Mouse (Mus musculus) kidney, embryonic 16.5 days (tissue): Measurements from ENCODE around the gene Ntpcr. TPM values are rescaled to one million over a fixed set of nuclear protein-coding genes. Genes with fewer than 3 reads are reported as not detected.

Experiments
- ATAC-seq: fragments of 200-750 bp; cut with Nextera tagmentation; 2 replicates; pipeline ENCODE4 v1.8.0; 2017; ENCODE audit warnings: moderate TSS enrichment; ENCODE audit not compliant: low FRiP score, low TSS enrichment
- H3K27ac ChIP-seq: fragments of 300-500 bp; sonication (generic); 2 replicates; pipeline ENCODE4 v1.5.1; 2014; ENCODE audit warnings: low read length
- H3K27me3 ChIP-seq: fragments of 300-500 bp; sonication (generic); 2 replicates; pipeline ENCODE4 v1.6.1; 2014; ENCODE audit warnings: low read length, control low read depth, mixed read lengths; ENCODE audit not compliant: insufficient read depth
- H3K36me3 ChIP-seq: fragments of 300-500 bp; sonication (generic); 2 replicates; pipeline ENCODE4 v1.6.1; 2014; ENCODE audit warnings: low read length, control low read depth, mixed read lengths; ENCODE audit not compliant: insufficient read depth
- H3K4me1 ChIP-seq: fragments of 300-500 bp; sonication (generic); 2 replicates; pipeline ENCODE4 v1.6.1; 2014; ENCODE audit warnings: low read length, control low read depth, mixed read lengths; ENCODE audit not compliant: insufficient read depth
- H3K4me2 ChIP-seq: fragments of 300-500 bp; sonication (generic); replicated peaks from 2 replicates; pipeline ENCODE4 v1.6.1; 2014; ENCODE audit warnings: low read depth, low read length
- H3K4me3 ChIP-seq: fragments of 300-500 bp; sonication (generic); 2 replicates; pipeline ENCODE4 v1.5.1; 2014; ENCODE audit warnings: mild to moderate bottlenecking, low read length
- H3K9ac ChIP-seq: fragments of 300-500 bp; sonication (generic); replicated peaks from 2 replicates; pipeline ENCODE4 v1.6.1; 2014; ENCODE audit warnings: low read length
- H3K9me3 ChIP-seq: fragments of 300-500 bp; sonication (generic); 2 replicates; pipeline ENCODE4 v1.6.1; 2016; ENCODE audit warnings: low read length, control low read depth
- WGBS: fragments of 180-500 bp; shearing (Covaris S2); extraction: QIAGEN DNeasy Blood & Tissue Kit; methylation state at CpG from one replicate; pipeline ENCODE4 v1.1.7; 2014; 5-methylcytosine and 5-hydroxymethylcytosine counted together
- polyA plus RNA-seq: library from polyadenylated mRNA; unstranded; fragments of >200 nt; fragmentation: Nextera tagmentation; extraction: Ambion mirVana; gene quantifications from 2 replicates; pipeline ENCODE4 v1.2.1, GENCODE M21; 2015

The Ntpcr gene
- polyA plus RNA-seq, 1 experiment from 2014 or later = 30.8 TPM

GRCm38 (mm10) chr8:125722675-125723074, 7.1 kb upstream of the Ntpcr start:
- Histone ChIP-seq H3K4me3 (no peak overlapping the region), H3K27ac (no peak overlapping the region), H3K9ac (no peak overlapping the region), H3K27me3 (no peaks in the 10 kb centered on the region), H3K36me3 (no peaks in the 10 kb centered on the region), H3K4me1 (peaks cover 22% of the 10 kb centered on the region), H3K9me3 (no peaks in the 10 kb centered on the region), H3K4me2 (no peak overlapping the region)
- no peak for ATAC-seq
- WGBS = 64% methylated on average over 7 of the region's 7 CpGs

- Histone ChIP-seq H3K4me3 (no peak overlapping the region), H3K4me2 (no peak overlapping the region), H3K9ac (no peak overlapping the region), H3K27me3 (no peaks in the 10 kb centered on the region), H3K9me3 (no peaks in the 10 kb centered on the region), H3K4me1 (peaks cover 19% of the 10 kb centered on the region), H3K36me3 (no peaks in the 10 kb centered on the region), H3K27ac (no peak overlapping the region)
- WGBS = 88% methylated on average over 6 of the region's 6 CpGs
- ATAC-seq = no peak
These were observed 6.3 kb upstream of the Ntpcr start for GRCm38 (mm10) chr8:125723437-125723836.

- Histone ChIP-seq H3K4me2 (no peak overlapping the region), H3K27me3 (no peaks in the 10 kb centered on the region), H3K27ac (peak overlapping the region; percentile 43; the same call in 1 of the 2 replicates), H3K36me3 (no peaks in the 10 kb centered on the region), H3K4me3 (no peak overlapping the region), H3K4me1 (peaks cover 19% of the 10 kb centered on the region), H3K9me3 (no peaks in the 10 kb centered on the region), H3K9ac (no peak overlapping the region)
- WGBS = 75% methylated on average over 6 of the region's 6 CpGs
- ATAC-seq = no peak
These were observed 4.5 kb upstream of the Ntpcr start for GRCm38 (mm10) chr8:125725037-125725820.

GRCm38 (mm10) chr8:125726143-125726542, 3.6 kb upstream of the Ntpcr start:
- Histone ChIP-seq H3K9ac (no peak overlapping the region), H3K4me2 (no peak overlapping the region), H3K27ac (peak overlapping the region; percentile 34; the same call in 1 of the 2 replicates), H3K4me3 (no peak overlapping the region), H3K36me3 (no peaks in the 10 kb centered on the region), H3K27me3 (no peaks in the 10 kb centered on the region), H3K9me3 (no peaks in the 10 kb centered on the region), H3K4me1 (peaks cover 19% of the 10 kb centered on the region)
- ATAC-seq = no peak
- WGBS = 84% methylated on average over 4 of the region's 4 CpGs

GRCm38 (mm10) chr8:125726986-125727385, 2.8 kb upstream of the Ntpcr start:
- Histone ChIP-seq H3K27ac (no peak overlapping the region), H3K4me3 (no peak overlapping the region), H3K4me1 (peaks cover 19% of the 10 kb centered on the region), H3K9me3 (no peaks in the 10 kb centered on the region), H3K36me3 (no peaks in the 10 kb centered on the region), H3K27me3 (no peaks in the 10 kb centered on the region), H3K4me2 (no peak overlapping the region), H3K9ac (no peak overlapping the region)
- WGBS = 78% methylated on average over 5 of the region's 5 CpGs
- ATAC-seq = no peak

- Histone ChIP-seq H3K4me2 (no peak overlapping the region), H3K27me3 (no peaks in the 10 kb centered on the region), H3K36me3 (no peaks in the 10 kb centered on the region), H3K9ac (no peak overlapping the region), H3K4me3 (no peak overlapping the region), H3K4me1 (peaks cover 16% of the 10 kb centered on the region), H3K27ac (no peak overlapping the region), H3K9me3 (no peaks in the 10 kb centered on the region)
- 43% methylated on average over 8 of the region's 8 CpGs for WGBS
- peak; percentile 36; the same call in 1 of the 2 replicates for ATAC-seq
These were observed 2.0 kb upstream of the Ntpcr start for GRCm38 (mm10) chr8:125727797-125728196.

GRCm38 (mm10) chr8:125733964-125734956, 4.5 kb downstream of the Ntpcr start:
- H3K27me3 ChIP-seq = no peaks in the 10 kb centered on the region
- WGBS = 9% methylated on average over 46 of the region's 52 CpGs
- H3K27ac ChIP-seq = no peak overlapping the region
- H3K4me2 ChIP-seq = peak overlapping the region; percentile 84
- H3K9ac ChIP-seq = peak overlapping the region; percentile 86
- H3K4me1 ChIP-seq = peaks cover 11% of the 10 kb centered on the region
- peak overlapping the region; percentile 82 for H3K4me3 ChIP-seq
- H3K36me3 ChIP-seq = no peaks in the 10 kb centered on the region
- H3K9me3 ChIP-seq = no peaks in the 10 kb centered on the region
- peak; percentile 95 for ATAC-seq

GRCm38 (mm10) chr8:125738956-125739355, 9.2 kb downstream of the Ntpcr start:
- Histone ChIP-seq H3K9ac (no peak overlapping the region), H3K4me1 (peaks cover 7% of the 10 kb centered on the region), H3K27ac (no peak overlapping the region), H3K27me3 (no peaks in the 10 kb centered on the region), H3K4me2 (no peak overlapping the region), H3K9me3 (no peaks in the 10 kb centered on the region), H3K4me3 (no peak overlapping the region), H3K36me3 (no peaks in the 10 kb centered on the region)
- whole genome bisulfite sequencing = 92% methylated on average over 4 of the region's 4 CpGs
- no peak for ATAC-seq

GRCm38 (mm10) chr8:125740655-125741054, 10.9 kb downstream of the Ntpcr start:
- ATAC-seq = no peak
- no peak overlapping the region for H3K4me3 ChIP-seq
- no peak overlapping the region for H3K4me2 ChIP-seq
- H3K4me1 ChIP-seq = no peaks in the 10 kb centered on the region
- 73% methylated on average over 10 of the region's 10 CpGs for WGBS
- H3K27ac ChIP-seq = no peak overlapping the region
- no peaks in the 10 kb centered on the region for H3K27me3 ChIP-seq
- no peaks in the 10 kb centered on the region for H3K9me3 ChIP-seq
- H3K36me3 ChIP-seq = no peaks in the 10 kb centered on the region
- no peak overlapping the region for H3K9ac ChIP-seq
